Mouse (Mus musculus) heart, postnatal 36 days (tissue): Measurements from ENCODE around the gene Trim37. TPM values are rescaled to one million over a fixed set of nuclear protein-coding genes. Genes with fewer than 3 reads are reported as not detected.

Experiments
- DNase-seq, 2 experiments: peaks; one replicate each; pipeline ENCODE4 v3.0.0; 2021 to 2022
- intact Hi-C: fragments of 180-260 bp; cut with DNase I; formaldehyde crosslinking; loops from one replicate; pipeline ENCODE4 v1.15.1; 2025
- microRNA-seq, 2 experiments: library from miRNA; unstranded; fragments of <30 nt; microRNA quantifications; one replicate each; pipeline ENCODE4 v1.2.0; 2021; ENCODE audit warnings: borderline number of aligned reads in 2 of 2
- total RNA-seq, 2 experiments: library from RNA; stranded (reverse); gene quantifications; 2 replicates each; pipeline ENCODE4 v1.2.3; 2021

The Trim37 gene
- total RNA-seq, 2 experiments from 2014 or later, result 6.8 to 8.4 TPM

DNA sequence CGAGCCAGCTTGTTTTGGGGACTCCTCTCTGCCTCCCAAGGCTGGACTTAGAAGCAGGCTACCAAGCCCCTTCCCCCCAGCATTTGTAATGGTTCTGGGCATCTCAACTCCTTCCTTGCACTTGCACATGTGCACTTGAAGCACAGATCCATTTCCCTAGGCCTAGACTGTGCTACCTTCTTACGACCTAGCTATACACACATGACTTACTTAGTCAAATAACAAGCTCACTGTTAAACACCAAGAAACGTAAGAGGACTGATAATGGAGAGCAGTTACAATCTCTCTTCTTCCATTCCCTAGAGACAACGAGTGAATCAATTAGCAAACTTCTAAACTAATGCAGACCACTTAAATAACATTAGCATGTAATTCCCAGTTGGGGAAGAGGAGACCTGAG, 139.4 kb downstream of the Trim37 start:
- intact Hi-C loops, result no loop called here
- DNase-seq, result no peak

DNA sequence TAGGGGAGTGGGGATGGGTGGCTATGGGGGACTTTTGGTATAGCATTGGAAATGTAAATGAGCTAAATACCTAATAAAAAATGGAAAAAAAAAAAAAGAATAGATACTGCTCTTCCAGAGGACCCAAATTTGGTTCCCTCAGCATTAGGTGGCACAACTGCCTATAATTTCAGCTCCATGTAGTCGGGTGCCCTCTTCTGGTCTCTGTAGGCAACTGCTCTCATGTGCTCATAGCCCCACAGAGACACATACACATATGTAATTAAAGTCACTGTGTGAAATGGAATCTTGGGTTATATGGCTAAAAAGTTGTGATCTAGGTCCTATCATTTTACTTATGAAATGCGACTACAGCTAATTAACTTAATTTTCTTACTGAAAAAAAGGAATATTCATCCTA, 141.9 kb downstream of the Trim37 start:
- intact Hi-C loops, result no loop called here
- no peak for DNase-seq

Small RNA genes lying within 50 kb of the gene (microRNA-seq; reads per million reads assigned to microRNA genes)
- gene Mir301, result 28.9 to 79.5 reads per million in 2 experiments

Other genes starting within 250 kb of the Trim37 start
- 10 to 100 TPM; 11.1 to 31.6 TPM for gene Ypel2, start 133.4 kb upstream of the Trim37 start, total RNA-seq
- 10 to 100 TPM; 12.8 TPM for gene Gdpd1, start 53.0 kb upstream of the Trim37 start, total RNA-seq
- 1 to 10 TPM; 9.2 to 9.7 TPM for gene Smg8, start 40.3 kb upstream of the Trim37 start, total RNA-seq
- under 1 TPM; 0.27 to 0.47 TPM for gene Prr11, start 18.4 kb upstream of the Trim37 start, total RNA-seq
- gene Ska2, start 17.8 kb upstream of the Trim37 start, total RNA-seq, result 10 to 100 TPM; 11.5 to 13.5 TPM
- gene Ppm1e, start 231.9 kb downstream of the Trim37 start, total RNA-seq, result 1 to 10 TPM; 7.7 to 7.8 TPM